Mouse (Mus musculus) hindbrain, embryonic 16.5 days (tissue): ENCODE measurements around the gene Inpp5k. TPM values are rescaled to one million over a fixed set of nuclear protein-coding genes. Genes with fewer than 3 reads are reported as not detected.

Experiments used
- ATAC-seq: fragments of 200-750 bp; cut with Nextera tagmentation; 2 replicates; pipeline ENCODE4 v1.8.0; 2017; ENCODE audit warnings: moderate TSS enrichment, moderate library complexity
- H3K27ac ChIP-seq: fragments of 300-500 bp; sonication (generic); 2 replicates; pipeline ENCODE4 v1.5.1; 2014; ENCODE audit warnings: low read depth, mild to moderate bottlenecking, control low read depth, low read length, moderate library complexity
- H3K27me3 ChIP-seq: fragments of 300-500 bp; sonication (generic); replicated peaks from 2 replicates; pipeline ENCODE4 v1.6.1; 2014; ENCODE audit warnings: low read length; ENCODE audit not compliant: control insufficient read depth, insufficient read depth
- H3K36me3 ChIP-seq: fragments of 300-500 bp; sonication (generic); 2 replicates; pipeline ENCODE4 v1.6.1; 2014; ENCODE audit warnings: mild to moderate bottlenecking, low read length, moderate library complexity, mixed read lengths; ENCODE audit not compliant: control insufficient read depth, insufficient read depth
- H3K4me1 ChIP-seq: fragments of 300-500 bp; sonication (generic); 2 replicates; pipeline ENCODE4 v1.6.1; 2014; ENCODE audit warnings: low read depth, low read length; ENCODE audit not compliant: control insufficient read depth, insufficient read depth
- H3K4me2 ChIP-seq: fragments of 300-500 bp; sonication (generic); 2 replicates; pipeline ENCODE4 v1.6.1; 2014; ENCODE audit warnings: mild to moderate bottlenecking, low read length, control low read depth, moderate library complexity
- H3K4me3 ChIP-seq: fragments of 300-500 bp; sonication (generic); 2 replicates; pipeline ENCODE4 v1.5.1; 2014; ENCODE audit warnings: mild to moderate bottlenecking, low read length, control low read depth, moderate library complexity
- H3K9ac ChIP-seq: fragments of 300-500 bp; sonication (generic); 2 replicates; pipeline ENCODE4 v1.6.1; 2014; ENCODE audit warnings: low read depth, mild to moderate bottlenecking, control low read depth, low read length, moderate library complexity
- H3K9me3 ChIP-seq: fragments of 300-500 bp; sonication (generic); 2 replicates; pipeline ENCODE4 v1.6.1; 2014; ENCODE audit warnings: mild to moderate bottlenecking, low read length, moderate library complexity; ENCODE audit not compliant: control insufficient read depth
- WGBS: fragments of 180-500 bp; shearing (Covaris S2); extraction: QIAGEN DNeasy Blood & Tissue Kit; methylation state at CpG from one replicate; pipeline ENCODE4 v1.1.7; 2014; 5-methylcytosine and 5-hydroxymethylcytosine counted together
- polyA plus RNA-seq: library from polyadenylated mRNA; unstranded; fragments of >200 nt; fragmentation: Nextera tagmentation; extraction: Ambion mirVana; gene quantifications from 2 replicates; pipeline ENCODE4 v1.2.1, GENCODE M21; 2015

Gene Inpp5k
- polyA plus RNA-seq, result 39.8 TPM in 2 replicates

DNA sequence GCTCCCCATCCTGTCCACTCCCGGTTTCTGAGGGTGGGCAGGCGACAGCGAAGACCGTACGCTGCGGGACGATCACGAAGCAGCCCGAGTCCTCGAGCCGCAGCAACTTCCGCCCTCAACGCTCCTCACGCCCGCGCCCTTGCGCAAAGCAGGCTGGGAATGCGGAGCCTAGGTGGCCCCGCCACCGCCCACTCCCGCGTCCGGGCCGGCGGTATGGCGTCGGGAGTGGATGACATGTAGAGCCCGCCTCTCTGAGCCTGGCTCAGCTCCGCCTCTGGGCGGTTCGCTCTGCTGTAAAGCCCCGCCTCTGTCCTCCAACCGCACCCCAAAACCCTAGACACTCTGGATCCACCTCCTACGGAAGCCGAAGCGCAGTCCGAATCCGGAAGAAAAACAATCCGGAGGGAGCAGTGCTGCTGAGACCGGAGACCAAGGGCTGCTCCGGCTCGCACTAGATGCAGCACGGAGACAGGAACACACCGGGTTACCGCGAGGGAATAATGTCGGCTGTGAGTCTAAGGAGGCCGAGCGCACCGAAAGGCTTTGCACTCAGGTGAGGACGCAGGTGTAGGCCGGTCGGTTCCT lies at the start of gene Inpp5k:
TSS of gene Inpp5k (plus strand) at position 344 of the 585 bp plus-strand sequence.
- Histone ChIP-seq H3K4me1 (peaks cover 16% of the 10 kb centered on the region), H3K36me3 (peaks cover 19% of the 10 kb centered on the region; the same call in 1 of the 2 replicates), H3K9ac (peak within 1 kb of the TSS; percentile 75), H3K9me3 (no peaks in the 10 kb centered on the region), H3K4me2 (peak within 1 kb of the TSS; percentile 85), H3K27ac (peak within 1 kb of the TSS; percentile 82), H3K4me3 (peak within 1 kb of the TSS; percentile 75), H3K27me3 (no peaks in the 10 kb centered on the region)
- ATAC-seq, result peak; percentile 100
- under 1% methylated on average over 41 of the region's 53 CpGs for WGBS

DNA sequence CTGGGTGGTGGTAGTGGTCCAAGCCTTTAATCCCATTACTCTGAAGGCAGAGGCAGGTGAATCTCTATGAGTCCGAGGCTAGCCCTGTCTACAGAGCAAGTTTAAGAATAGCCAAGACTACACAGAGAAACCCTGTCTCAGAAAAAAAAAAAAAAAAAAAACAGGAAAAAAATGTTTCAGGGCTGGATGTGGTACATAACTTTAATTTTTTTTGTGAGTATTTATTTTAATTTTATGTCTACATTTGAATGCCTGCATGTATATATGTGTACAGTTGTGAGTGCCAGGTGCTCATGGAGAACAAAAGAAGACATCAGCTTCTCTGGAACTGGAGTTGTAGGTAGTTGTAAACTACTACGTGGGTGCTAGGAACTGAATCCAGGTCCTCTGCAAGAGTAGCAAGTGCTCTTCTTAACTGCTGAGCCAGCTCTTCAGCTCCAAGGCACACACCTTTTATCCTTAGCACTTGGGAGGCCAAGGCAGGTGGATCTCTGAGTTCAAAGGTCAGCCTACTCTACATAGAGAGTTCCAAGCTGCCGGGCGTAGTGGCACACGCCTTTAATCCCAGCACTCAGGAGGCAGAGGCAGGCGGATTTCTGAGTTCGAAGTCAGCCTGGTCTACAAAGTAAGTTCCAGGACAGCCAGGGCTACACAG lies 49.2 kb upstream of the Inpp5k start:
- Histone ChIP-seq H3K27ac (no peak overlapping the region), H3K4me1 (no peaks in the 10 kb centered on the region), H3K36me3 (no peaks in the 10 kb centered on the region), H3K9ac (no peak overlapping the region), H3K9me3 (no peaks in the 10 kb centered on the region), H3K27me3 (no peaks in the 10 kb centered on the region), H3K4me2 (no peak overlapping the region), H3K4me3 (no peak overlapping the region)
- ATAC-seq, result no peak
- 91% methylated on average over 7 of the region's 7 CpGs for WGBS

DNA sequence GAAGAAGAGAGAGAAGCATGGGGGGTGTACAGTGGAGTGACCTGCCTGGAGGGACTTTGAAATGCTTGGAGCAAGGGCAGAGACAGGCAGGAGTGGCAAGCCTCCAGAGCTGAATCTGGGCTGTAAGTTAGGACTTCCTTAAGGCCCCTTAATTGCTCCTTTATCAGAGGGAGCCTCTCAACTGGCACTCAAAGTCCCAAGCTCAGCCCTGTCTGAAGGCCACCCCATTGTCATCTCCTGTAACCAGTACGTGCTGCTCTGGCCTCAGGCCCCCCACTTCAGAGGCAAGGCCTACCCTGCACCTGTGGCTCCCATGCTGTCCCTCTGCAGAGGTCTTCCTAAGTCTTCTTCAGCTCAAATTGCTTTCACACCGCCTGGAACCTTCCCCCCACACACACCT lies 47.3 kb upstream of the Inpp5k start:
- H3K4me3 ChIP-seq, result no peak overlapping the region
- H3K9me3 ChIP-seq, result no peaks in the 10 kb centered on the region
- WGBS, result 77% methylated on average over 2 of the region's 2 CpGs
- no peaks in the 10 kb centered on the region for H3K27me3 ChIP-seq
- ATAC-seq, result no peak
- H3K4me1 ChIP-seq, result no peaks in the 10 kb centered on the region
- H3K4me2 ChIP-seq, result no peak overlapping the region
- no peaks in the 10 kb centered on the region for H3K36me3 ChIP-seq
- no peak overlapping the region for H3K9ac ChIP-seq
- no peak overlapping the region for H3K27ac ChIP-seq

- no peak overlapping the region for H3K9ac ChIP-seq
- H3K27me3 ChIP-seq, result no peaks in the 10 kb centered on the region
- no peaks in the 10 kb centered on the region for H3K36me3 ChIP-seq
- no peak overlapping the region for H3K4me3 ChIP-seq
- 85% methylated on average over 4 of the region's 4 CpGs for WGBS
- no peak overlapping the region for H3K4me2 ChIP-seq
- H3K9me3 ChIP-seq, result no peaks in the 10 kb centered on the region
- no peak overlapping the region for H3K27ac ChIP-seq
- H3K4me1 ChIP-seq, result peaks cover 14% of the 10 kb centered on the region
- no peak for ATAC-seq
Measured at GRCm38 (mm10) chr11:75585061-75585460, 45.7 kb upstream of the Inpp5k start.

GRCm38 (mm10) chr11:75585978-75586377 lies 44.8 kb upstream of the Inpp5k start:
- Histone ChIP-seq H3K27ac (no peak overlapping the region), H3K36me3 (no peaks in the 10 kb centered on the region), H3K9ac (no peak overlapping the region), H3K4me2 (no peak overlapping the region), H3K9me3 (no peaks in the 10 kb centered on the region), H3K4me3 (no peak overlapping the region), H3K27me3 (no peaks in the 10 kb centered on the region), H3K4me1 (peaks cover 16% of the 10 kb centered on the region)
- ATAC-seq, result no peak
- 79% methylated on average over 5 of the region's 5 CpGs for WGBS

- Histone ChIP-seq H3K9ac (no peak overlapping the region), H3K4me1 (peaks cover 16% of the 10 kb centered on the region), H3K27ac (no peak overlapping the region), H3K36me3 (peaks cover 1% of the 10 kb centered on the region; the same call in 1 of the 2 replicates), H3K4me3 (no peak overlapping the region), H3K4me2 (no peak overlapping the region), H3K27me3 (no peaks in the 10 kb centered on the region), H3K9me3 (no peaks in the 10 kb centered on the region)
- no peak for ATAC-seq
- WGBS, result 88% methylated on average over 5 of the region's 5 CpGs
Measured at GRCm38 (mm10) chr11:75586963-75587362, 43.8 kb upstream of the Inpp5k start.

- Histone ChIP-seq H3K9ac (peak within 1 kb of the TSS; percentile 93), H3K4me3 (peak within 1 kb of the TSS; percentile 91), H3K4me2 (peak within 1 kb of the TSS; percentile 68), H3K27ac (peak within 1 kb of the TSS; percentile 94), H3K36me3 (peaks cover 5% of the 10 kb centered on the region), H3K9me3 (no peaks in the 10 kb centered on the region), H3K4me1 (peaks cover 16% of the 10 kb centered on the region), H3K27me3 (no peaks in the 10 kb centered on the region)
- peak; percentile 95 for ATAC-seq
- 5% methylated on average over 49 of the region's 49 CpGs for WGBS
Measured at GRCm38 (mm10) chr11:75587493-75588284, 43.1 kb upstream of the Inpp5k start, which contains the start of gene Pitpna. Pitpna (plus strand) TSS chr11:75588097.

DNA sequence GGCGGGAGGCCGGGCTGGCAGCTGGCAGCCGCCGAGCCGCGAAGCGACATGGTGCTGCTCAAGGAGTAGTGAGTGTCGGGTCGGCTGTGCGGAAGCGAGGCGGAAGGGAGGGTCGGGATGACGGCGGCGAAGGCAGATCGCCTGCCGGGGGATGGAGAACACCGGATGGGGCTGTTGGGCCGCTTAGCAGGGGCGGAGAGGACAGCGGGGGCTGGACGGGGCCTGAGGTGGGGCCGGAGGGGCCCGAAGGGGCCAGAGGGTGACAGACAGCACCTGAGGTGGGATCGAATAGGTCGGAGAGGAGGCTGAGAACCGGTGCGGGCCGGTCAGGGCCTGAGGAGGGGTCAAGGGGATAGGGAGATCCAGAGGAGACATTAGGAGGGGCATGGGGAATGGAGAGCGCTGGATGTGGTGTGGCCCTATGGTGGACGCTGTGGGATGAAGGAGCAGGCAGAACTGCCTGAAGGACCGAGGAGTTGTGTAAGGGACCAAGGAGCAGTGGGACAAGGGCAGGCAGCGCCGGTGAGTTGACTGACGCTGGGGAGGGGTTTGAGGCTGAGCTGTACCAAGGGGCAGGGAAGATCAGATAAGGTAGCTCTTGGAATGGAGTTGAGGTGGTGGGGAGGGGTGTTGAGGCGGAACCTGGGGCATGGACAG lies 42.4 kb upstream of the Inpp5k start:
- Histone ChIP-seq H3K9me3 (no peaks in the 10 kb centered on the region), H3K4me1 (peaks cover 16% of the 10 kb centered on the region), H3K36me3 (peaks cover 12% of the 10 kb centered on the region), H3K4me2 (peak overlapping the region; percentile 68), H3K9ac (peak overlapping the region; percentile 93), H3K27ac (peak overlapping the region; percentile 94), H3K4me3 (peak overlapping the region; percentile 91), H3K27me3 (no peaks in the 10 kb centered on the region)
- WGBS, result 1% methylated on average over 33 of the region's 37 CpGs
- peak; percentile 84 for ATAC-seq
